Mouse (Mus musculus) stomach, postnatal 0 days (tissue): ENCODE measurements around the gene 5730522E02Rik. TPM values are rescaled to one million over a fixed set of nuclear protein-coding genes. Genes with fewer than 3 reads are reported as not detected.

Experiments used
- ATAC-seq: fragments of 200-750 bp; cut with Nextera tagmentation; 2 replicates; pipeline ENCODE4 v1.8.0; 2017; ENCODE audit not compliant: low FRiP score, low TSS enrichment
- DNase-seq: peaks from one replicate; pipeline ENCODE4 v3.0.0-alpha.2; 2016; ENCODE audit warnings: low spot score
- H3K27ac ChIP-seq: fragments of 300-500 bp; sonication (generic); replicated peaks from 2 replicates; pipeline ENCODE4 v1.5.1; 2014; ENCODE audit warnings: mild to moderate bottlenecking, control low read depth
- H3K27me3 ChIP-seq: fragments of 300-500 bp; sonication (generic); 2 replicates; pipeline ENCODE4 v1.6.1; 2014; ENCODE audit warnings: low read length; ENCODE audit not compliant: control insufficient read depth, insufficient read depth
- H3K36me3 ChIP-seq: fragments of 300-500 bp; sonication (generic); 2 replicates; pipeline ENCODE4 v1.6.1; 2014; ENCODE audit warnings: low read length, mixed read lengths; ENCODE audit not compliant: control insufficient read depth, insufficient read depth
- H3K4me1 ChIP-seq: fragments of 300-500 bp; sonication (generic); replicated peaks from 2 replicates; pipeline ENCODE4 v1.6.1; 2014; ENCODE audit warnings: antibody characterized with exemption; ENCODE audit not compliant: control insufficient read depth, insufficient read depth
- H3K4me2 ChIP-seq: fragments of 300-500 bp; sonication (generic); replicated peaks from 2 replicates; pipeline ENCODE4 v1.6.1; 2014; ENCODE audit warnings: low read depth, mild to moderate bottlenecking, control low read depth, moderate library complexity
- H3K4me3 ChIP-seq: fragments of 300-500 bp; sonication (generic); 2 replicates; pipeline ENCODE4 v1.5.1; 2014; ENCODE audit warnings: low read depth, low read length, control low read depth
- H3K9ac ChIP-seq: fragments of 300-500 bp; sonication (generic); 2 replicates; pipeline ENCODE4 v1.6.1; 2014; ENCODE audit warnings: mild to moderate bottlenecking, low read length, control low read depth, mixed read lengths
- H3K9me3 ChIP-seq: fragments of 300-500 bp; sonication (generic); 2 replicates; pipeline ENCODE4 v1.6.1; 2016; ENCODE audit warnings: low read length; ENCODE audit not compliant: control insufficient read depth
- CTCF ChIP-seq: IDR thresholded peaks from 2 replicates; pipeline ENCODE4 v1.5.1; 2016; ENCODE audit warnings: antibody characterized with exemption, low read depth, mild to moderate bottlenecking, moderate library complexity
- EP300 ChIP-seq: optimal IDR thresholded peaks from 2 replicates; pipeline ENCODE3; 2016; ENCODE audit warnings: antibody characterized with exemption
- WGBS: fragments of 180-500 bp; shearing (Covaris S2); extraction: QIAGEN DNeasy Blood & Tissue Kit; methylation state at CpG from one replicate; pipeline ENCODE4 v1.1.7; 2014; 5-methylcytosine and 5-hydroxymethylcytosine counted together
- polyA plus RNA-seq: library from polyadenylated mRNA; unstranded; fragments of >200 nt; fragmentation: Nextera tagmentation; extraction: Ambion mirVana; gene quantifications from 2 replicates; pipeline ENCODE4 v1.2.1, GENCODE M21; 2015

5730522E02Rik gene
- polyA plus RNA-seq, 1 experiment from 2014 or later, result 1.1 TPM

GRCm38 (mm10) chr11:25978736-25979276 is 231.8 kb downstream of the 5730522E02Rik start:
- H3K4me3 ChIP-seq, result no peak overlapping the region
- H3K4me1 ChIP-seq, result no peaks in the 10 kb centered on the region
- no peaks in the 10 kb centered on the region for H3K36me3 ChIP-seq
- no peak for TF ChIP-seq EP300
- no peak for TF ChIP-seq CTCF
- no peak overlapping the region for H3K4me2 ChIP-seq
- H3K9me3 ChIP-seq, result no peaks in the 10 kb centered on the region
- no peak for DNase-seq
- no peak overlapping the region for H3K27ac ChIP-seq
- ATAC-seq, result no peak
- H3K9ac ChIP-seq, result no peak overlapping the region
- WGBS, result 69% methylated on average over 5 of the region's 5 CpGs
- no peaks in the 10 kb centered on the region for H3K27me3 ChIP-seq

- 85% methylated on average over 5 of the region's 5 CpGs for WGBS
- Histone ChIP-seq H3K4me2 (no peak overlapping the region), H3K4me3 (no peak overlapping the region), H3K9me3 (no peaks in the 10 kb centered on the region), H3K36me3 (no peaks in the 10 kb centered on the region), H3K27me3 (no peaks in the 10 kb centered on the region), H3K9ac (no peak overlapping the region), H3K4me1 (no peaks in the 10 kb centered on the region), H3K27ac (no peak overlapping the region)
- ATAC-seq (no peak), DNase-seq (no peak)
- no peak for TF ChIP-seq EP300
- no peak for TF ChIP-seq CTCF
Measured at GRCm38 (mm10) chr11:25941504-25941903, 269.1 kb downstream of the 5730522E02Rik start.

- no peaks in the 10 kb centered on the region for H3K27me3 ChIP-seq
- H3K9me3 ChIP-seq, result no peaks in the 10 kb centered on the region
- no peak overlapping the region for H3K4me3 ChIP-seq
- H3K27ac ChIP-seq, result no peak overlapping the region
- ATAC-seq, result no peak
- no peak overlapping the region for H3K9ac ChIP-seq
- no peak for TF ChIP-seq CTCF
- no peak for TF ChIP-seq EP300
- H3K4me2 ChIP-seq, result no peak overlapping the region
- no peaks in the 10 kb centered on the region for H3K4me1 ChIP-seq
- H3K36me3 ChIP-seq, result no peaks in the 10 kb centered on the region
- no peak for DNase-seq
- 76% methylated on average over 4 of the region's 4 CpGs for whole genome bisulfite sequencing
Measured at GRCm38 (mm10) chr11:25940716-25941294, 269.8 kb downstream of the 5730522E02Rik start.

- WGBS, result 78% methylated on average over 2 of the region's 2 CpGs
- no peak for TF ChIP-seq CTCF
- TF ChIP-seq EP300, result no peak
- ATAC-seq (no peak), DNase-seq (no peak)
- Histone ChIP-seq H3K4me1 (no peaks in the 10 kb centered on the region), H3K27me3 (no peaks in the 10 kb centered on the region), H3K4me2 (no peak overlapping the region), H3K36me3 (no peaks in the 10 kb centered on the region), H3K4me3 (no peak overlapping the region), H3K27ac (no peak overlapping the region), H3K9ac (no peak overlapping the region), H3K9me3 (no peaks in the 10 kb centered on the region)
Measured at GRCm38 (mm10) chr11:25926267-25926666, 284.3 kb downstream of the 5730522E02Rik start.

- ATAC-seq (no peak), DNase-seq (no peak)
- H3K4me2 ChIP-seq, result no peak overlapping the region
- H3K27me3 ChIP-seq, result no peaks in the 10 kb centered on the region
- H3K9me3 ChIP-seq, result no peaks in the 10 kb centered on the region
- no peaks in the 10 kb centered on the region for H3K36me3 ChIP-seq
- H3K4me3 ChIP-seq, result no peak overlapping the region
- no peak overlapping the region for H3K9ac ChIP-seq
- 59% methylated on average over 2 of the region's 2 CpGs for WGBS
- H3K4me1 ChIP-seq, result no peaks in the 10 kb centered on the region
- H3K27ac ChIP-seq, result no peak overlapping the region
- TF ChIP-seq CTCF (no peak), EP300 (no peak)
Measured at GRCm38 (mm10) chr11:25902321-25902720, 308.2 kb downstream of the 5730522E02Rik start.

GRCm38 (mm10) chr11:25901666-25902065 is 308.9 kb downstream of the 5730522E02Rik start:
- DNase-seq, result no peak
- Histone ChIP-seq H3K4me3 (no peak overlapping the region), H3K27ac (no peak overlapping the region), H3K9me3 (no peaks in the 10 kb centered on the region), H3K4me1 (no peaks in the 10 kb centered on the region), H3K27me3 (no peaks in the 10 kb centered on the region), H3K4me2 (no peak overlapping the region), H3K9ac (no peak overlapping the region), H3K36me3 (no peaks in the 10 kb centered on the region)
- no peak for ATAC-seq
- 19% methylated on average over 2 of the region's 2 CpGs for WGBS
- no peak for TF ChIP-seq CTCF
- no peak for TF ChIP-seq EP300
